Mouse (Mus musculus) spleen, postnatal 36 days (tissue): ENCODE measurements around the gene 4930407I10Rik.

ENCODE experiments used
- DNase-seq, 2 experiments: peaks; one replicate each; pipeline ENCODE4 v3.0.0; 2022; ENCODE audit warnings: low spot score in 2 of 2, mixed read lengths in 1 of 2

4930407I10Rik gene

DNA sequence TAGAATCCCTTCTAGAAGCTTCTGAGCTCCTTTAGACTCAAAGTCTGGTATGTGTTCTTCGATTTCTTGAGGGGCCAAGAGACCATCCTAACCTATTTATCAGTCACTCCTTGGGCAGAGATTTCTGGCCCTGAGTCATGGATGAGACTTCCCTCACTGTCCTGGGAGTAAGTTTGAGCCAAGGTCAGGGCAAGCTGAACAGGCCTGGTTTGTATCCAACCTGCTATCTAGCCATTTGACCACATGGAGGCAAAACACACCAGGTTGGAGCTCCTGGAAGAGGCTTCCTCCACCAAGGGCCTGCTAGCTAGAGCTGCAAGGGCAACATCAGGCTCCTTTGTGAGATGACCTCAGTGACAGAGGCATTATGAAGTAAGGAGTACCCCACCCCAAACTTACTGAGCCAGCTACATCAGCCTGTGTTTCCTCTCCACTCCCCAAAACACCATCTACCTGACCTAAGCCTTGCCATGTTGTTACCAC, at the start of gene 4930407I10Rik:
Gene 4930407I10Rik (plus strand): TSS at position 433 of the 483 bp plus-strand sequence.
- no peak for DNase-seq

DNA sequence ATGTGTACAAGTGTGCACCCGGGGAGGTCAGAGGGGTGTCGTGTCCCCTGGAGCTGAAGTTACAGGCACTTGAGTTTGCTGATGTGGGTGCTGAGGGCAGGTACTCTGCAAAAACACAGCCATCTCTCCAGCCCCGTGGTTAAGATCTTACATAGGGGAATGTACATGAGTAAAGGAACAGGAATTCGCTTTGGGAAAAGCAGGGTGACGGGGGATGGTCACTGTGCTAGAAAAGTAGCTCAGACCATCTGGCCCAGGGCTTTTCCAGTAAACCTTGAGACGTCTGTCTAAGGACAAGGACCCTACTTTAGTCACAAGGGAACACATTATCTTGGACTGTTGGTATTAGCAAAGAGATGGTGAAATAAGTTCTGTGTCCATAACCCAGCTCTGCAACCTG, 47.0 kb upstream of the 4930407I10Rik start:
- DNase-seq: no peak

DNA sequence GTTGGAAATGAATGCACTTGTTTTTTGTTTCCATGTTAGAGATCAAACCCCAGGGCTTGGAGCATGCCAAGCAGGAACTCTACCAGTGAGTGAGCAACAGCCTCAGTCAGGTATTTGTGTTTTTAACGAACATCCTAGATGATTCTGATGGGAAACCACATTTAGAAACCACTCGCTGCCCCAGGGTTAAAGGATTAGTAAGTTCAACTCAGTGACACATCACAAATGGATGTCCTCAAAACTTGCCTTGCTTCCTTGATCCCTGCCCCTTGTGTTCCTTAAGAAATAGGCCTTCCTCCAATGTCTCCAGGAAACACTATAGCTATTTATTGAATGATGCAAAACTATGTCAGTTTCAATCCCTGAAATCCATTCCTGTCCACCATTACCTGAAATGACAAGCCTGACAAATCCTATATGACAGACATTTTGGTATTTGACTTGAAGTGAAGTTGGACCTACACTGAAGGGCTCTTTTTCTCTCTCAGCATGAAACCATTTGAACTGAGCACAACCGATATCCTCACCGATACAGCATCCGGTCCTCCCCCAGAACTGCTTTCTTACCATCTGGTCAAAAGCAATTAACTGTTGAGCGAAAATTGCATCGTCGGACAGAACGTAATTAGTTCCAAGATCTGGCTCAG, 44.1 kb upstream of the 4930407I10Rik start:
- no peak for DNase-seq

DNA sequence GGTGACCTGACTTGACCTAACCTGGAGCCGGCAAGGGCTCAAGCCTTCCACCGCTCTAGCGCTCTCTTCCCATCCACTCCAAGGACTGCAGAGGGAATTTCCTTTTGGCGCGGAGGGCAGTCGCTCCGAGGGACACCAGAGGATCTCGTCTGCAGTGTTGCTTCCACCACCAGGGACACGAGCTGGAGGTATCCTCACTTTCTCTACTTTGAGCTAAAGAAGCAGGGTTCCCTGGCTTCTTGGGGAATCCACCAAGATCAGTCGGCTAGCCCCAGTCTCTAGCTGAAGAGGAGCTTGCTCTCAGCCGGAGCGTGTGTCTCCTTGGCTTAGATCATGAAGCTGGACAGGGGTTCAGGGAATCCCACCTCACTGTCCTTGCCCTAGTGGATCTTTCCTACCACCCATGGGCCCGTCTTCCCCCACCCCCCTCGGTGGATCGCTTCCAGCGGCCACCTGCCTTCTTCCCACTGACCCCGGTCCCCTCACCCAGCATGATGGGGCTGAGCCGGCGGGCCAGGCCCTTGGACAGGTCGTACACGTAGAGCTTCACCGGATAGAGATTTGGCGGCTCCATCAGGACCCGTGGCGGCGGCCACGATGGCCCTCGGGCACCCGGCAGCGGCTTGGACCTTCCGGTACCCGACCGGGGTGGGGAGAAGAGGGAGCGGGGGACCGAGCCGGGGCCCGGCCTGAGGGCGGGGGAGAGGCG, 43.4 kb upstream of the 4930407I10Rik start:
- no peak for DNase-seq

DNA sequence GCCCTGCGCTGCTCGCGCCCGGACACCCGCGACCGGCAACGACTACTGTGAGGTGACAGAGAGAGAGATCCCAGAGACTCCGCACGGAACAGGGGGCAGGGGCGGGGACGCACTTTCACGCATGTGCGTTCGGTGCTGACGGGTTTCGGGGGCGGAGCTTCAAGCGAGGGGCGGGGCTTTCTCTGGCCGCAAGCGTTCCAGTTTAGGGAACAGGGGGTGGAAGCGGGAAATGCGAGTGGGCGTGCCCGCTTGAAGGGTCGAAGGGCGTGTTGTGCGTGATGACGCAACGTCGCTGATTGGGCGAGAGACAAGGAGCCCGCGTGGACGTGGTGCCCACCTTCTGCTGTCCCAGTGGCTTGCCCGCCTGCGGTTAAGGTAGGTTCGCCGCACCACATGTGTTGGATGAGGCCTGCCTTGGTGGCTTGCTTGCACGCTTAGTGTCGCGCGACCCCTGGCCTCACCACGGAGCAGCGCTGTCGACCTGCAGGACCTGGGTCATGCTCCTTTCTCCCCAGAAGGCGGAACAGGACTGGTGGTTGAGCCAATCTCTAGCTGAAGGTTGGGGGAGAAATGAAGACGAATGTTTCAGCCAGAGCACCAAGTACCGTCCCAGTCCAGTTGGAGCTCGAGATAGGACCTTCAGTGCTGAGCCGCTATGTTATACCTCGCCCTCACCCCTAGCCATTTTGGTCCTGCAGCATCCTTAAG, 42.7 kb upstream of the 4930407I10Rik start:
- DNase-seq: peak; percentile 99

DNA sequence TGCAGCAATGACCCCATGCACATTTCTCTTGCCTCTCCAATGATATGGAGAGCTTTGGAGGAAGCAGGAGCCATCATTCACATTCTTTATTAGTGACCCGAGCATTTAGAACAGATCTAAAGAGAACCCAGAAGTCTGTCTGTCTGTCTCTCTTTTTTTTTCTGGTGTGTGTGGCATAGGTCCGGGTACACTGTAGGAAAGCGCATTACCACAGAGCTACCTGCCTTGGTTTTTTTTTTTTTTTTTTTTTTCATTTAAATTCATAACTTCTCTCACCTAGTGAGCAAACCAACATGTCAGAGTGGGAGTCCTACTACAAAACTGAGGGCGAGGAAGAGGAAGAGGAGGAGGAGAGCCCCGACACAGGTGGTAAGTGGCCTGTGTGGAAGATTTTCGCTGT, 42.1 kb upstream of the 4930407I10Rik start:
- no peak for DNase-seq

DNA sequence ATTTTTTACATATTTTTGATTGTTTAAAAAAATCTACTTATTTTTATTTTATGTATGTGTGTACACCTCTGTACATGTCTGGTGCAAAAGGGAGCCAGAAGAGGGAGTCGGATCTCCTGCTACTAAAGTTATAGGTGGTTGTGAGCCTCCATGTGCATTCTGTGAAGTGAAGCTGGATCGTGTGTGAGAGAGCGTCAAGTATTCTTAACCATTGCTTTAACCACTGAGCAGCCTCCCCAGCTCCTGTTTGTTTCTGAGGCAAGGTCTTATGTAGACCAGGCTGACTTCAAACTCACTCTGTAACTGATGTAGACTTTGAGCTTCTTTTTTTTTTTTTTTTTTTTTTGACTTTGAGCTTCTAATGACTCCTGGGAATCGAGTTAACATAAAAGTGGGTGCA, 41.5 kb upstream of the 4930407I10Rik start:
- no peak for DNase-seq

DNA sequence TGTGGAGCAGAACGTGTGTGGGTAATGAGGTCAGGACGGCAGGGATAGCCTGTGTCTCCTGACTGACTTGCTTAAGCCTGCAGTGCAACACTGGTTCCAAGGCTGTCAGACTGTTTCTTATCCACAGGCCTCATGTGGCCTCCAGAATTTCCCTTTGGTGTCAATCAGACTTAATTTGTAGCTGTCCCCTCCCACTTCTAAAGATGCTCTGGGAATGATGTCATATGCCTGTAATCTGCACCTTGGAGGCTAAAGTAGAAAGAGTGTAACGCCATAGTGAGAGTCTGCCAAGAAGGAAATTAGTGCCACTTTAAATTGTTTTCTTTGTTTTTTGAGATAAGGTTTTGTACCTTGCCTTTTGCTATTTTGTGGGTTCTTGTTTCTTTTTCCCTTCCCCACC, 39.7 kb upstream of the 4930407I10Rik start:
- DNase-seq: no peak

DNA sequence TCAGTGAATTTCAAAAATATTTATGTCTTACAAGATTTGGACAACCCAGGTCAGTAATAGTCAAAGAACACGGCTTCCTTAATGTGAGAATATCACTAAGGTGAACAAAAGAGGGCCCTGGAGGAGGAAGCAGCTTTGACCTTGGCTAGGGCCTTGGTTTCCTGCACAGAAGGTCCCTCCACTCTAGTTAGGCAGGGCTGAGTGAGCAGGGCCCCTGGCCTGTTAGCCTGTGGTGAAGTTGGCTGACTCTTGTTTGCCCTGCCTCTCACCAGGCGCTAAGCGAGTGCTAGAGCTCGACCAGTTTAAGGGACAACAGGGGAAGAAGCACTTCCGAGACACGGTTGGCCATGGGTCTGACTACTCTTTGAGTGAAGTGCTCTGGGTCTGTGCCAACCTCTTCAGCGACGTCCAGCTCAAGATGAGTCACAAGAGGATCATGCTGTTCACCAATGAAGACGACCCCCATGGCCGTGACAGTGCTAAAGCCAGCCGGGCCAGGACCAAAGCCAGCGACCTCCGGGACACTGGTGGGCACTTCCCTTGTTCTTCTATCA, 36.3 kb upstream of the 4930407I10Rik start:
- DNase-seq: no peak

DNA sequence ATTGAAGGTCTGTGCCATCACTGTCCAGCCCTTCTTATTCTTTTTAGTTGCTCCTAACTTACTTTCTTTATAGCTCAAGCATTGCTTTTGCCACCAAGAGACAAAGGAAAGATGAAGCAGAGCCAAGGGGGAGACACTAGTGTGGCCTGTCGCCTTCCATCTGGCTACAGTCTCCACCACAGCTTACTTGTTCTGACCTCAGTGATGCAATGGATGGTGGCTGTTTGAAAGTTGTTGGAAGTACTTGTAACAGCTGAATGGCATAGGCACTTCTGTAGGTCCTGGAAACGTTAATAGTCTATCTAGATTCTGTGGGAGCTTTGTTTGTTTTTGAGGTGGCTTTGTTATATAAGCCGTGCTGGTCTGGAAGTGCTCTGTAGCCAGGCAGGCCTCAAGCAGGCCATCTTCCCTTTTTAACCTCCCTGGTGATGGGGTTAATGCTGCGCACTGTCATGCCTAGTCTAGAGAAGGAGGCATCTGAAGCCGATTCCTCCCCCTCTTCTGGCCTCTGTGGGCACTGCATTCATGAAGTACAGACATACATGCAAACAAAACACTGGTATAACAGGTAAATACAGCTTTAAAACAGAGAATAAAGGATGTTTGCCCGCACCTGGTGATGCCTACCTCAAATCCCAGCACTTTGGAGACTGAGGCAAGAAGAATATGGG, 34.9 kb upstream of the 4930407I10Rik start:
- no peak for DNase-seq

DNA sequence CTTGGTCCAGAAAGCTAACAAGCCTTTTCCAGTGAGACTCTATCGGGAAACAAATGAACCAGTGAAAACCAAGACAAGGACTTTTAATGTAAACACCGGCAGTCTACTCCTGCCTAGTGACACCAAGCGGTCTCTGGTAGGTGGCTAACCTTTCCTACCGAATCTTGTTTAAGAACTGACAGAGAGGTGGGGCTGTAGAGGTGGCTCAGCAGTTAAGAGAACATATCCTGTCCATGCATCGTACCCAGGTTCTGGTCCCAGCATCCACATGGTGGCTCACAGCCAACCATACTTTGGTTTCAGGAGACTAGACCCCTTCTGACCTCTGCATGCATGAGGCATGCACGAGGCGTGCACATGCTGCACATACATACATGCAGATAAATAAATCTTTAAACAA, 31.7 kb upstream of the 4930407I10Rik start:
- DNase-seq: no peak

DNA sequence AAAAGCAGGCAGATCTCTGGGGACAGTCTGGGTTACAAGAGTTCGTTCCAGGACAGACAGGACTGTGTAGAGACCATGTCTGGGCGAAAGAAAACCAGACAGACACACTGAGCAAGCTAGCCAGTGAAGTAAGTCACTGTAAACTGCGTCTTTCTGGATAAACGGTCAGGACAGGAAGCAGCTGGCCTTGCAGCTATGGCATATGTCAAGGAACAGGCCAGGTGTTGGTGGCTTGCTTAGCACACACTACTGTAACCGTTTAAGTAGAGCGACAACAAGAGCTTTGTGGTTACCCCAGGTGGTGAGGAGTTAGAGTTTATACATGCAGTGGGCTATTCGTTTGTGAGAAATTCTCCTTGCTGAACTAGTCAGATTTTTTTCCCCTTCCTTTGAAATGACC, 31.2 kb upstream of the 4930407I10Rik start:
- DNase-seq: peak; percentile 52 to 58

DNA sequence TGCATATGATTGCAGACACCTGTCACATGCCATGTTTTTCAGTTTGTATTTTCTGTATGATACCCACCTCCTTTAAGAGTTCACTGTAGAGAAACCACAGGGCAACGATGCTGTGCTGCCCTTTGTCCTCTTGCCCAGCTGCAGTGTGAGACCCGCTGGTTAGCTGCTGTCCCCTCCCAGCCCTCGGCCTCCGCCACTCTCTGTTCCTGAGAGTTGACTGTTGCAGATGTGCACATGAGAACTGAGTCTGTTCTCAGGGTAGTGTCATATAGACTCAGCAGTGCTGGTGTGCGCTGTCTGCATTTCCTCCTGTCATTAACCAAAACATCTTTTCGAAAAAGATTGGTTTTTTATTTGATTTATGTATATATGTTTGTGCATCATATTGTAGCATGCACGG, 26.6 kb upstream of the 4930407I10Rik start:
- no peak for DNase-seq

DNA sequence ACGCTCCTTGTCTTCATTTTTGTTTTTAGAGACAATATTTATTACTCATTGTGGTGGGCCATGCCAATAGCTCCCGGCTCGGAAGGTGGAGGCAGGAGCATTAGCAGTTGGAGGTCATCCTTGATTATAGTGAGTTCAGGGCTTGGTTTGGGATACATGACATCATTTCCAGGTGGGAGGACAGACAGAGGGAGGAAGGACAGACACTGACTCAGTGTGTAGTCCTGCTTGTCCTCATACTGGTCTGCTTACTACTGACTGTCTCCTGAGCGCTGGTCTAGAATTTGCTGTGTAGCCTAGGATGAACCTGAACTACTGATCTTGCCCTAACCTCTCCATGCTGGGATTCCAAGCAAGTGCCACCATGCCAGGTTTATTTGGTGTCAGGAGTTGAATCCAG, 25.2 kb upstream of the 4930407I10Rik start, which contains the start of gene Desi1:
Gene Desi1 (minus strand): TSS at position 101 of the 400 bp plus-strand sequence.
- no peak for DNase-seq

DNA sequence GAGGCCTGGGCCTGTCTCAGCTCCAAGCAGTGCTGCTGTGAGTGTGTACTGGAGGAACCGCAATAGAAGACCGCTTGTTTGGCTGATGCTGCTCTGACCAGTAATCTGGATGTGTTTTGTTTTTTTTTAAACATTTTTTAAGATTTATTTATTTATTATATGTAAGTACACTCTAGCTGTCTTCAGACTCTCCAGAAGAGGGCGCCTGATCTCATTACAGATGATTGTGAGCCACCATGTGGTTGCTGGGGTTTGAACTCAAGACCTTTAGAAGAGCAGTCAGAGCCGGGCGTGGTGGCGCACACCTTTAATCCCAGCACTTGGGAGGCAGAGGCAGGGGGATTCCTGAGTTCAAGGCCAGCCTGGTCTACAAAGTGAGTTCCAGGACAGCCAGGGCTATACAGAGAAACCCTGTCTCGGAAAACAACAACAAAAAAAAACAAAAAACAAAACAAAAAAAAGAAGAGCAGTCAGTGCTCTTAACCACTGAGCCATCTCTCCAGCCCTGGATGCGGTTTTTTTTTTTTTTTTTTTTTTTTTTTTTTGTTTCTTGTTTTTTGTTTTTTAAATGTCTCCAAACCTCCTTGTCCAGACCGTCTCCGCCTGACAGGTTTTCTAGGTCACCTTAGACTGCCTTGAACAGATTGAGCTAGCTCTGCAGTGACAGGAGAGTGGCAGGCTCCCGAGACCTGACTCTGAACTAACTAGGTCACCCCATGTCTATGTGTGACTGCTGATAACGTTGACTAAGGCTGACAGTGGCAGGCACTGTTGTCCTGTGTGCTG, 22.9 kb upstream of the 4930407I10Rik start:
- DNase-seq: peak in 1 of 2 experiments; percentile 38

DNA sequence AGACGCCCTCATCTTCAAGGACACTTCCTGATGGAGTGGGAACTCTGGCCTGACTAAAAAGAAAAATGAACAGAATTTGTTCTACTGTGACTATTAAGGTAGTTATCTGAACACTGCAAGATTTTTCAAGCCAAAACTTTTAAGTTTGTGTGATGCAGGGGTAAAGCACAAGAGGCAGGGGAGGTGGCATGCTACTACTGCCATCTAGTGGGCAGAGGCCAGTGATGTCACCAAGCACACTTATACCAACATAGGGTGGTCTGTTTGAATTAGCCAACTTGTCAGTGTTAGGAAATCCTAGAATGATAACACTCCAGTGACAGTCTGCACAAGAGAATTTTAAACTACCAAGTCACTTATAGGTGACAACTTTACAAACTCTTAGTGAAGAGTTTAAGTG, 18.3 kb upstream of the 4930407I10Rik start:
- peak in 1 of 2 experiments; percentile 35 for DNase-seq

DNA sequence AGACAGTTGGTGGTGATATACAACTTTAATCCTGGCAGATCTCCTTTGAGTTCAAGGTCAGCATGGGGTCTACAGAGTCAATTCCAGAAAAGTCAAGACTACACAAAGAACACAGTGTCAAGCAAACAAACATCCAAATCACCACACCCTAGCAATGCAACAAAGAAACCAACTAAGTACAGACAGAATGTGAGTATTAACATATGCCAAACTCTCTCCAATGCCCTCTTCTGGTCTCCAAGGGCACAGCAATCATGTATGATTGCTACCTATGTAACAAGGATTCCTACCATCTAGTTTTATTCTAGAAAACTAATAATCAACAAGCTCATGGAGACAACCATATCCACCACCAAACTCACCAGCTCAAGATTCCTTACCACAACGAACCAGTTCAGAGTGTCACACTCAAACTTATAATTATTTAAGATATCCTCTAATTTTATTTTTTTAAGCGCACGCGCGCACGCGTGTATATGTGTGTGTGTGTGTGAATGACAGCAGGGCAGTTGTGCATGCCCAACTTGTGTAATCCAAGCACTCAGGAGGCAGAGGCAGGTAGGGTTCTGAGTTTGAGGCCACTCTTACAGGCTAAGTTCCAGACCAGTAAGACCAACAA, 14.7 kb upstream of the 4930407I10Rik start:
- DNase-seq: no peak

DNA sequence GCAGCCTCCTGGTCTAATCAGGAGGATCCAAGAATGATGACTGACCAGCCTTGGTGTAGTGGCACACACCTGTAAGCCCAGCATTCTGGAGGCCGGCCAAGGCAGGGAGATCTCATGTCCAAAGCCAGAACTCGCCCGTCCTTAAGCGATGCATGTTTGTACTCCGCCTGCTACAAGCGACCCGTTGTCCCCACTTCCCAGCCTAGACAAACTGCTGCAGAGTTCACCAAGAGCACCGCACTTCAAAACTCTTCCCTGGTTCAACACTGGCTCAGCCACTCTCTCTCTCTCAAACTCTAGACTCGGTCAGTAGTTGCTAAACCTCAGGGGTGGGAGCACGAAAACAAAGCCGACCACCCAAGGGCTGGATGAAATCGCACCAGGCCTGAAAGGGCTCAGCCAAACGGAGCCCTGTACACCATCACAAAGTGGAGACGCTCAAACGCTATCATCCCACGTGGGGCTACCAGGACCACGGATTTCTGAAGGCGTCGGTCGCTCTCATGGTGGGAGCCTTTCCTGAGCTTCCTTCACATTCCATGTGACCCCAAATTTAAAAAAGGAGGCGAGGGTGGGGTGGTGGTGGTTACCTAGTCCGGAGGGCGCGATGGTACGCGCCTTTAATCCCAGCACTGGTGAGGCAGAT, 12.6 kb upstream of the 4930407I10Rik start:
- DNase-seq: no peak

DNA sequence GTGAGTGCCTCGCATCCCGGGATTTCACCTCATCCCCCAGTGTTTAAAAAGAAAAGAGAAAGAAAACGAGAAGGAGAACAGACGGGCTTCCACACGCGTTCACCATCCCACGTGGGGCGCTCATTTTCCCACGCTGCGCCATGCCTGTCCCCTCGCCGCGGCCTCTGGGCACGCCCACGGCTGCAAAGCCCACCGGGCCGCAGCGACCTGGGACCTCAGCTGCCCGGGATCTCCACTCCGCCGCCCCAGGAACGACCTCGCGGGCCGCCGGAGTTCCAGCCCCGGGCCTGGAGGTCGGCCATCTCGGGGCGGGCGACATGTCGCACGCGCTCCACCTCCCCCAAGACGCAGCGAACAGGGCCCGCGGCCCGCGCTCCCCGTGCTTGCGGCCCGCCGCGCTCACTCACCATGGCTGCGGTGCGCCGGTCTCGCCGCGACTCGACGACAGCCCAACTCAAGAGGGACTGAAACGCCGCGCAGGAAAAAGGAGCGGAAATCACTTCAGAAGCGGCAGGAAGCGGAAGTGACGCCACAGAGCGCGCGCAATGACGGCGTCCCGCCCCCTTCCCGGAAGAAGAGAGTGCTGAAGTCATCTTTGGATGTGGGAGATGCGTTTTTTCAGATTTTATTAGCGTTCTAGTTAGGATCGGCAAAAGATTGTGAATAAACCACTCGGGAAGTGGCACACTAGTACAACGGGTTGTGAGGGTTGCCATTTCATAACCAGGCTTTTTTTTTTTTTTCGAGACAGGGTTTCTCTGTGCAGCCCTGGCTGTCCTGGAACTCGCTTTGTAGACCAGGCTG, 11.7 kb upstream of the 4930407I10Rik start, which contains the start of gene Snu13:
Gene Snu13 (minus strand): TSS at position 519 of the 804 bp plus-strand sequence.
- DNase-seq: peak; percentile 89 to 90
